Comparison of ENCODE assay signal across 11 mouse cellular contexts in genomic region chr3:31208458-31208994, GRCm38 (mm10). TPM values are rescaled to one million over a fixed set of nuclear protein-coding genes. Genes with fewer than 3 reads are reported as not detected.
DNase-seq lines count a peak whose midpoint lies in the region; ATAC-seq and TF ChIP-seq lines count a peak whose summit lies in the region.
"Had no signal": no experiment of that assay in that cellular context is flagged by ENCODE, and none has a peak within 500 bp of the region (broad histone marks: within the 10 kb centered on the region; RNA-seq: fewer than 3 reads in every experiment).

No protein-coding gene starts in this region.

- no peak overlapping the region for H3K4me3 ChIP-seq in intestine, embryonic 15.5 days (replicated peaks)
- H3K4me3 ChIP-seq in intestine, embryonic 16.5 days (ENCODE audit: low read length), result no peak overlapping the region
- no peak overlapping the region for H3K4me3 ChIP-seq in testis, adult 2 months (ENCODE audit: control insufficient read depth, low read depth, low read length)
- H3K4me3 ChIP-seq in limb, embryonic 10.5 days, result no peak overlapping the region; the same call in 1 of the 2 replicates
- H3K4me3 ChIP-seq in stomach, postnatal 0 days (ENCODE audit: low read depth, low read length), result no peak overlapping the region
- H3K4me3 ChIP-seq: hindbrain, embryonic 15.5 days had no signal

- H3K4me1 ChIP-seq in intestine, embryonic 15.5 days (replicated peaks), result peaks cover 16% of the 10 kb centered on the region; the same call in 1 of the 2 replicates
- peaks cover 12% of the 10 kb centered on the region for H3K4me1 ChIP-seq in intestine, embryonic 16.5 days (ENCODE audit: control insufficient read depth, insufficient read depth, low read length)
- H3K4me1 ChIP-seq in testis, adult 2 months (ENCODE audit: control insufficient read depth, insufficient read depth, low read length), result peaks cover 9% of the 10 kb centered on the region
- H3K4me1 ChIP-seq in limb, embryonic 10.5 days, result peaks cover 66% of the 10 kb centered on the region
- H3K4me1 ChIP-seq in stomach, postnatal 0 days (replicated peaks; ENCODE audit: control insufficient read depth, insufficient read depth), result no peaks in the 10 kb centered on the region
- H3K4me1 ChIP-seq: hindbrain, embryonic 15.5 days had no signal

- H3K9me3 ChIP-seq in intestine, embryonic 15.5 days, result no peaks in the 10 kb centered on the region
- H3K9me3 ChIP-seq in intestine, embryonic 16.5 days (ENCODE audit: control insufficient read depth, low read length), result no peaks in the 10 kb centered on the region
- no peaks in the 10 kb centered on the region for H3K9me3 ChIP-seq in limb, embryonic 10.5 days (replicated peaks)
- H3K9me3 ChIP-seq in stomach, postnatal 0 days (ENCODE audit: control insufficient read depth, low read length), result no peaks in the 10 kb centered on the region
- H3K9me3 ChIP-seq: G1E; hindbrain, embryonic 15.5 days had no signal

- WGBS in intestine, embryonic 15.5 days, result 26% methylated on average over 6 of the region's 6 CpGs
- 14% methylated on average over 6 of the region's 6 CpGs for WGBS in intestine, embryonic 16.5 days
- WGBS in limb, embryonic 10.5 days, result 5% methylated on average over 6 of the region's 6 CpGs
- 13% methylated on average over 6 of the region's 6 CpGs for WGBS in stomach, postnatal 0 days

- no peak for TF ChIP-seq EP300 in stomach, postnatal 0 days (optimal IDR thresholded peaks at IDR 0.05)

- H3K4me2 ChIP-seq in intestine, embryonic 15.5 days (replicated peaks), result peak overlapping the region; percentile 54
- H3K4me2 ChIP-seq in intestine, embryonic 16.5 days (ENCODE audit: low read depth, low read length), result no peak overlapping the region
- peak overlapping the region; percentile 44; the same call in 1 of the 2 replicates for H3K4me2 ChIP-seq in stomach, postnatal 0 days (replicated peaks; ENCODE audit: low read depth)

- DNase-seq in testis, postnatal 14 days (ENCODE audit: low spot score), result no peak
- peak; percentile 61 for DNase-seq in limb, embryonic 10.5 days (ENCODE audit: low spot score)
- DNase-seq in stomach, postnatal 0 days (ENCODE audit: low spot score), result no peak
- no peak for DNase-seq in right cerebral cortex, adult 2 months (ENCODE audit: low spot score in 2 of 2)
- DNase-seq in left cerebral cortex, adult 11 months (ENCODE audit: low spot score), result no peak
- DNase-seq: lung, postnatal 14 days had no signal

- ATAC-seq in intestine, embryonic 15.5 days, result no peak
- no peak for ATAC-seq in intestine, embryonic 16.5 days
- no peak for ATAC-seq in stomach, postnatal 0 days (ENCODE audit: low FRiP score, low TSS enrichment)

- no peaks in the 10 kb centered on the region for H3K36me3 ChIP-seq in intestine, embryonic 15.5 days
- no peaks in the 10 kb centered on the region for H3K36me3 ChIP-seq in intestine, embryonic 16.5 days (ENCODE audit: control insufficient read depth, insufficient read depth, low read length)
- no peaks in the 10 kb centered on the region for H3K36me3 ChIP-seq in testis, adult 2 months (ENCODE audit: control insufficient read depth, insufficient read depth, low read length)
- H3K36me3 ChIP-seq in limb, embryonic 10.5 days, result no peaks in the 10 kb centered on the region
- H3K36me3 ChIP-seq in stomach, postnatal 0 days (ENCODE audit: control insufficient read depth, insufficient read depth, low read length), result no peaks in the 10 kb centered on the region
- H3K36me3 ChIP-seq: G1E had no signal

- H3K27me3 ChIP-seq in intestine, embryonic 15.5 days (replicated peaks), result no peaks in the 10 kb centered on the region
- no peaks in the 10 kb centered on the region for H3K27me3 ChIP-seq in intestine, embryonic 16.5 days (replicated peaks; ENCODE audit: control insufficient read depth, insufficient read depth, low read length)
- H3K27me3 ChIP-seq in testis, adult 2 months (ENCODE audit: control insufficient read depth, insufficient read depth, low read length), result no peaks in the 10 kb centered on the region
- no peaks in the 10 kb centered on the region for H3K27me3 ChIP-seq in limb, embryonic 10.5 days (ENCODE audit: low read depth, poor library complexity, severe bottlenecking)
- H3K27me3 ChIP-seq in stomach, postnatal 0 days (ENCODE audit: control insufficient read depth, insufficient read depth, low read length), result no peaks in the 10 kb centered on the region
- H3K27me3 ChIP-seq: hindbrain, embryonic 15.5 days had no signal

- TF ChIP-seq POLR2A in testis, adult 2 months (IDR thresholded peaks at IDR 0.05; ENCODE audit: control insufficient read depth, low read depth, low read length), result no peak

- no peak overlapping the region for H3K27ac ChIP-seq in intestine, embryonic 15.5 days
- H3K27ac ChIP-seq in intestine, embryonic 16.5 days (ENCODE audit: low read length), result no peak overlapping the region
- 0 out of 2 replicates have a peak overlapping the region, but pooled peaks have one; percentile 10 for H3K27ac ChIP-seq in testis, adult 2 months (ENCODE audit: control insufficient read depth, insufficient read depth, low read depth, low read length)
- H3K27ac ChIP-seq in limb, embryonic 10.5 days, result peak overlapping the region; percentile 87
- no peak overlapping the region for H3K27ac ChIP-seq in stomach, postnatal 0 days (replicated peaks)
- H3K27ac ChIP-seq: hindbrain, embryonic 15.5 days had no signal

- H3K9ac ChIP-seq in intestine, embryonic 15.5 days, result no peak overlapping the region
- no peak overlapping the region for H3K9ac ChIP-seq in intestine, embryonic 16.5 days (ENCODE audit: low read depth, low read length)
- no peak overlapping the region for H3K9ac ChIP-seq in stomach, postnatal 0 days (ENCODE audit: low read length)
- H3K9ac ChIP-seq: hindbrain, embryonic 15.5 days had no signal

- TF ChIP-seq CTCF in testis, adult 2 months (IDR thresholded peaks at IDR 0.05; ENCODE audit: control insufficient read depth, insufficient read depth, insufficient replicate concordance, low read depth, low read length), result no peak
- TF ChIP-seq CTCF in stomach, postnatal 0 days (IDR thresholded peaks at IDR 0.05; ENCODE audit: low read depth), result no peak

RNA-seq across cellular contexts. Expression of gene Cldn11, which starts 58.8 kb away (rescaled TPM):
- polyA plus RNA-seq in intestine, embryonic 15.5 days (2015; fragmentation: Nextera tagmentation; extraction: Ambion mirVana), result 4.9 and 7.3 TPM in 2 replicates
- polyA plus RNA-seq in intestine, embryonic 16.5 days (2015; fragmentation: Nextera tagmentation; extraction: Ambion mirVana), result 4.4 and 5.2 TPM in 2 replicates
- 71.5 and 115 TPM in 2 replicates for polyA plus RNA-seq in testis, adult 2 months (2012; rRNA removed)
- polyA plus RNA-seq in limb, embryonic 10.5 days (2016; fragmentation: Nextera tagmentation; extraction: Ambion mirVana), result 3.8 and 4.6 TPM in 2 replicates
- 0.50 and 0.88 TPM in 2 replicates for polyA plus RNA-seq in stomach, postnatal 0 days (2015; fragmentation: Nextera tagmentation; extraction: Ambion mirVana)
- polyA plus RNA-seq: G1E had no signal

Comparison
In these comparisons a context has a peak if more than half of its experiments do, and no peak if none do; other contexts are left out.
1. H3K27ac ChIP-seq: peak in testis, adult 2 months (single experiment) and limb, embryonic 10.5 days (single experiment); none in intestine, embryonic 15.5 days (single experiment), intestine, embryonic 16.5 days (single experiment) and stomach, postnatal 0 days (single experiment).